Mouse (Mus musculus) limb, embryonic 12.5 days (tissue): ENCODE measurements around the gene Olfr1424. TPM values are rescaled to one million over a fixed set of nuclear protein-coding genes. Genes with fewer than 3 reads are reported as not detected.
"Not testable (repeated sequence)": the region's sequence is repeated elsewhere in the genome, so short reads cannot be mapped to it uniquely, and the experiment has no call there.

Experiments used
- ATAC-seq: fragments of 200-750 bp; cut with Nextera tagmentation; 2 replicates; pipeline ENCODE4 v1.8.0; 2017; ENCODE audit warnings: low read depth, moderate TSS enrichment; ENCODE audit not compliant: insufficient number of reproducible peaks, insufficient read depth, low FRiP score, low TSS enrichment
- H3K27ac ChIP-seq: fragments of 300-500 bp; sonication (generic); 2 replicates; pipeline ENCODE4 v1.5.1; 2016; ENCODE audit warnings: mild to moderate bottlenecking, moderate library complexity
- H3K27me3 ChIP-seq: fragments of 300-500 bp; sonication (generic); 2 replicates; pipeline ENCODE4 v1.6.1; 2016; ENCODE audit warnings: mild to moderate bottlenecking, moderate library complexity
- H3K36me3 ChIP-seq: fragments of 300-500 bp; sonication (generic); 2 replicates; pipeline ENCODE4 v1.6.1; 2016; ENCODE audit warnings: mild to moderate bottlenecking, moderate library complexity
- H3K4me1 ChIP-seq: fragments of 300-500 bp; sonication (generic); replicated peaks from 2 replicates; pipeline ENCODE4 v1.6.1; 2016
- H3K4me2 ChIP-seq: fragments of 300-500 bp; sonication (generic); 2 replicates; pipeline ENCODE4 v1.6.1; 2016; ENCODE audit warnings: mild to moderate bottlenecking, moderate library complexity
- H3K4me3 ChIP-seq: fragments of 300-500 bp; sonication (generic); replicated peaks from 2 replicates; pipeline ENCODE4 v1.5.1; 2016; ENCODE audit warnings: mild to moderate bottlenecking
- H3K9ac ChIP-seq: fragments of 300-500 bp; sonication (generic); replicated peaks from 2 replicates; pipeline ENCODE4 v1.6.1; 2016; ENCODE audit warnings: mild to moderate bottlenecking, moderate library complexity
- H3K9me3 ChIP-seq: fragments of 300-500 bp; sonication (generic); 2 replicates; pipeline ENCODE4 v1.6.1; 2016; ENCODE audit warnings: mild to moderate bottlenecking, moderate library complexity
- WGBS: fragments of 180-500 bp; shearing (Covaris S2); methylation state at CpG from one replicate; pipeline ENCODE4 v1.1.7; 2016; 5-methylcytosine and 5-hydroxymethylcytosine counted together
- polyA plus RNA-seq: library from polyadenylated mRNA; unstranded; fragments of >200 nt; fragmentation: Nextera tagmentation; extraction: Ambion mirVana; gene quantifications from 2 replicates; pipeline ENCODE4 v1.2.1, GENCODE M21; 2016

Gene Olfr1424
- polyA plus RNA-seq: not detected in 2 replicates

- 73% methylated on average over 1 of the region's 1 CpGs for WGBS
These were observed at the start of gene Olfr1424 for GRCm38 (mm10) chr19:12062582-12062981. Gene Olfr1424 (minus strand): TSS chr19:12062682.

DNA sequence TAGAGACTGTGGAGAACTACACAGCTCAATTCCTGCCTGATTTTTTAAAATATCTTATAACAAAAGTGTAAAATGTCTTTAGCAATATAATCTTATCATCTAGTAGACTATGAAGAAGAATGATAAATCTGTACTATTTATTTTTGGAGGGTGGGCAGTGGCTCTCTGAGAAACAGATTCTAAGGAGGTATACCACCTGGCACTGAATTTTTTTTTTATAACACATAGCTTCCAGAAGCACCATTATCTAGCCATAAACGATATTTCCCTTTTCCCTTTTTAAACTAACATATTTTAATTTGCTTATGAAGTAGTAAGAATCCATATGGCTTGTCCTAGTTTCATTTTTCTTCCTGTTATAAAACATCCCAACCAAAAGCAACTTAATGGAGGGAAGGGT, 42.1 kb upstream of the Olfr1424 start:
- no peak overlapping the region for H3K9ac ChIP-seq
- H3K4me3 ChIP-seq: no peak overlapping the region
- H3K27me3 ChIP-seq: no peaks in the 10 kb centered on the region
- no peak overlapping the region for H3K27ac ChIP-seq
- WGBS: 48% methylated on average over 1 of the region's 1 CpGs
- no peak for ATAC-seq
- no peaks in the 10 kb centered on the region for H3K9me3 ChIP-seq
- H3K4me2 ChIP-seq: no peak overlapping the region
- H3K4me1 ChIP-seq: no peaks in the 10 kb centered on the region
- H3K36me3 ChIP-seq: no peaks in the 10 kb centered on the region

More at GRCm38 (mm10) chr19:12062582-12062981, at the start of gene Olfr1424:
- not testable (repeated sequence) for H3K36me3 ChIP-seq, H3K27me3 ChIP-seq, H3K9ac ChIP-seq, H3K4me2 ChIP-seq, H3K4me3 ChIP-seq, H3K27ac ChIP-seq, H3K9me3 ChIP-seq, ATAC-seq, H3K4me1 ChIP-seq

GRCm38 (mm10) chr19:12103234-12103633, 40.8 kb upstream of the Olfr1424 start, which contains the start of gene Olfr1427:
Gene Olfr1427 (minus strand): TSS chr19:12103334.
- Histone ChIP-seq H3K27ac (no peak within 1 kb of the TSS), H3K9me3 (no peaks in the 10 kb centered on the region), H3K36me3 (no peaks in the 10 kb centered on the region), H3K4me2 (no peak within 1 kb of the TSS), H3K4me1 (no peaks in the 10 kb centered on the region), H3K4me3 (no peak within 1 kb of the TSS), H3K9ac (no peak within 1 kb of the TSS), H3K27me3 (no peaks in the 10 kb centered on the region)
- ATAC-seq: no peak
- WGBS: 92% methylated on average over 2 of the region's 2 CpGs

DNA sequence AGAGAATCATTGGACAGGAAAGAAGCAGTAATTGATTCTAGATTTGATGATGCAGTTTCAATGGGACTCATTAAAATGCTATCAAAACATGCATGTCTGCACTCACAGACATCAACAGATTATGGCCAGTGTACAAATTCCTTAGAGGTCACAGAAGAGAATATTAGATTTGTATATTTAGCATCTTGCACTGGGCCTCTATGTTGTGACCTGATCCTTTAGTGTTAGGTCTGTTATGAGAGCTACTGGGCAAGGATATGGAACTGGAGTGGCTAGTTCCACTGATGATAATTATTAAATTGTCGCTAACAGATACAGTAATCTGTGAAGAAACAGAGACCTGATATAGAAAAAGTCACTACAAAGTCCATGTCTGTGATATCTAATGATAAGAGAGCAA, 29.4 kb upstream of the Olfr1424 start, which contains the start of gene Olfr1426:
TSS of gene Olfr1426 (minus strand) at position 101 of the 400 bp plus-strand sequence.
- Histone ChIP-seq H3K9ac (no peak within 1 kb of the TSS), H3K4me1 (no peaks in the 10 kb centered on the region), H3K27ac (no peak within 1 kb of the TSS), H3K9me3 (no peaks in the 10 kb centered on the region), H3K36me3 (no peaks in the 10 kb centered on the region), H3K4me2 (no peak within 1 kb of the TSS), H3K27me3 (no peaks in the 10 kb centered on the region), H3K4me3 (no peak within 1 kb of the TSS)
- 86% methylated on average over 1 of the region's 1 CpGs for WGBS
- ATAC-seq: no peak

DNA sequence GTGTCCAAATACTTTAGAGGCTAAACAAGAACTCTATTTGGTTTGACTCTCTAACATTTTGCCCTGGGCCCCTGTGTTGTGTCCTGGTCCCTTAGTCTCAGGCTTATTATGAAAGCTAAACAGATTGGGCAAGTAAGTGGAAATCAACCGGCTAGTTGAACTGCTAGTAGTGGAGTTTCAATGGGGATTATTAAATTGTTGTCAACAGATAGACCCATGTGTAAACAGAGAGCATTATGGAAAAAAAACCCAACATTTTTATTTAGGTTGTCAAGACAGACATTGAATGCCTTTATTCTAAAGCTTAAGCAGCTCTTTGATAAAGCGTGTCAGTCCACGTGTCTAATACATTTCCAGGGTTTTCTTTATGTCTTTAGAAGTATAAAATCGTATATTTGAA, 15.1 kb upstream of the Olfr1424 start, which contains the start of gene Olfr1425:
TSS of gene Olfr1425 (minus strand) at position 101 of the 400 bp plus-strand sequence.
- not testable (repeated sequence) for H3K9ac ChIP-seq, H3K4me1 ChIP-seq, H3K27ac ChIP-seq, ATAC-seq, H3K27me3 ChIP-seq, H3K4me3 ChIP-seq, H3K9me3 ChIP-seq, H3K4me2 ChIP-seq, H3K36me3 ChIP-seq
- WGBS: 87% methylated on average over 4 of the region's 4 CpGs

DNA sequence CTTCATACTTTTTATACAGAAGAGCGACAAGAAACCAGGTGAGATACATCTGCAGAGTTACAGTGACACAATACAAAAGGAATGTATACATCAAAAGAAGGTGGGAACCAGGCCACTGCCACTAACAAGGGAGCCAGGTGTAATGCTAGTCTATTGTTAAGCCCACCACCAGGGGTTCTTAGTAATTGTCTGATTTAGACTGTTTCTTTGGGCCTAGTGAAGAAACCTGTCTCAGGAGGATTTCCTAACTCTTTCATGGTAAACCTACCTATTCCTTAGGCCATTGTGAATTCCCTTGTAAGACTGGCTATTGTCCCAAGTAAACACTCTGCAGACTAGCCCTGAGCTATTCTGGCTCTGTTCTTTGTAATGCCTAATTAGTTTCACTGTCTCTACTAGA, 7.1 kb upstream of the Olfr1424 start:
- H3K27ac ChIP-seq, H3K36me3 ChIP-seq, H3K4me1 ChIP-seq, H3K9me3 ChIP-seq, ATAC-seq, H3K4me2 ChIP-seq, H3K9ac ChIP-seq, H3K27me3 ChIP-seq, H3K4me3 ChIP-seq: not testable (repeated sequence)
- WGBS: 88% methylated on average over 1 of the region's 1 CpGs

DNA sequence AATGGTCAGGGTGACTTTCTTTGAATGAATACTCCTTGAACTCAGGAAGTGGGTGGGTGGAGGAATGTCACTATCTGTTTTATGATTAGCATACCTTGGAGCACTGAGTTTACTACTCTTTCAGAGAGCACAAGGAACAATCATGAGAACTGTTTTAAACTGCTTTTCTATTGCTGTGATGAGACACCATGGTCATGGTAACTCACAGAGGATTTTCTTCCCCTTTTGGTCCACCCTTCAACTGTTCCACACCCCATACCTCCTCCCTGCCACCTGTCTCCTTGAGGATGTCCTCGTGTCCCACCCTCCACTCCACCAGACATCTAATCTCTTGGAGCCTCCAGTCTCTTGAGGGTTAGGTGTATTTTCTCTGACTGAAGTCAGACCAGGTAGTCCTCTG, 5.3 kb upstream of the Olfr1424 start:
- H3K36me3 ChIP-seq, H3K9me3 ChIP-seq, H3K4me2 ChIP-seq, ATAC-seq, H3K27ac ChIP-seq, H3K9ac ChIP-seq, H3K4me1 ChIP-seq, H3K4me3 ChIP-seq, H3K27me3 ChIP-seq: not testable (repeated sequence)
- 70% methylated on average over 1 of the region's 1 CpGs for WGBS

DNA sequence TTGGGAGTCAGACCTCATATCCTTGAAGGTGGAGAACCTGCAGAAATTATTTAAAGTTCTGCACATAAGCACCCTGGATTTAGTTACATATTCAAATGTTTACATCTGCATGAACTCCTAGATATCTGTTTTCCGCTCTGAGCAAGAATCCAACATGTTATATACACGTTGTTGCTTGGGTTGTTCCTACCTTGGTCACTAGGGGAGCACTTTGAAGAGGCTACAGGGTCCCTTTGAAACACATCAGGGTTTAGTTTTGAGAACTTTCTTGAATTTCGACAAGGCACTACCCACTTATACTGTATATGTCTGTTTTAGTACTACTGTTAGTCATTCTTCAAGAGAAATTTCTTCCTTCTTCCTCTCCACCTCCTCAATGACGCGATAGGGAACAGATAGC, 19.3 kb downstream of the Olfr1424 start:
- no peaks in the 10 kb centered on the region for H3K36me3 ChIP-seq
- no peak overlapping the region for H3K9ac ChIP-seq
- H3K27me3 ChIP-seq: no peaks in the 10 kb centered on the region
- H3K27ac ChIP-seq: no peak overlapping the region
- WGBS: 91% methylated on average over 5 of the region's 5 CpGs
- no peaks in the 10 kb centered on the region for H3K9me3 ChIP-seq
- H3K4me3 ChIP-seq: no peak overlapping the region
- no peak overlapping the region for H3K4me2 ChIP-seq
- ATAC-seq: no peak
- no peaks in the 10 kb centered on the region for H3K4me1 ChIP-seq

- H3K27me3 ChIP-seq: no peaks in the 10 kb centered on the region
- H3K4me1 ChIP-seq: no peaks in the 10 kb centered on the region
- no peak within 1 kb of the TSS for H3K4me2 ChIP-seq
- no peak within 1 kb of the TSS for H3K4me3 ChIP-seq
- H3K9ac ChIP-seq: no peak within 1 kb of the TSS
- no peaks in the 10 kb centered on the region for H3K36me3 ChIP-seq
- WGBS: 51% methylated on average over 2 of the region's 2 CpGs
- ATAC-seq: no peak
- no peaks in the 10 kb centered on the region for H3K9me3 ChIP-seq
- no peak within 1 kb of the TSS for H3K27ac ChIP-seq
These were observed 21.3 kb downstream of the Olfr1424 start, which contains the start of gene Olfr1423 for GRCm38 (mm10) chr19:12041217-12041616. Gene Olfr1423 (minus strand): TSS chr19:12041317.

DNA sequence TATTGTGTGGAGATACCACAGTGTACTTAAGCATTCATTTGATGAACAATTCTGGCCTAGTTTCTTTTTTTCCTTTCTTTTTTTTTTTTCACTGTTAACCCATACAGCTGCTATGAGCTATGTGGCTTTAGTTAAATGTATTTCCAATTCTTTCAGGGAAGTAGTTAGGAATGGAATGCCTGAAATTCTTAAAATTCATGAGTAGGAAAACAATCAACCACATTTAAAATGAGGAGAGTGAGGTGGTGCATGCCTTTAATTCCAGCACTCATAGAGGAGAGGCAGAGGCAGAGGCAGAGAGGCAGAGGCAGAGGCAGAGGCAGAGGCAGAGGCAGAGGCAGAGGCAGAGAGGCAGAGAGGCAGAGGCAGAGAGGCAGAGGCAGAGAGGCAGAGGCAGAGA, 24.8 kb downstream of the Olfr1424 start:
- no peaks in the 10 kb centered on the region for H3K9me3 ChIP-seq
- H3K9ac ChIP-seq: no peak overlapping the region
- H3K27me3 ChIP-seq: no peaks in the 10 kb centered on the region
- no peak overlapping the region for H3K4me3 ChIP-seq
- H3K36me3 ChIP-seq: no peaks in the 10 kb centered on the region
- H3K4me1 ChIP-seq: no peaks in the 10 kb centered on the region
- no peak overlapping the region for H3K4me2 ChIP-seq
- no peak overlapping the region for H3K27ac ChIP-seq
- ATAC-seq: no peak

GRCm38 (mm10) chr19:12026606-12027005, 35.9 kb downstream of the Olfr1424 start:
- ATAC-seq: no peak
- no peak overlapping the region for H3K4me2 ChIP-seq
- H3K27ac ChIP-seq: no peak overlapping the region
- no peak overlapping the region for H3K4me3 ChIP-seq
- no peaks in the 10 kb centered on the region for H3K9me3 ChIP-seq
- no peaks in the 10 kb centered on the region for H3K27me3 ChIP-seq
- 72% methylated on average over 2 of the region's 2 CpGs for whole genome bisulfite sequencing
- no peaks in the 10 kb centered on the region for H3K36me3 ChIP-seq
- H3K4me1 ChIP-seq: no peaks in the 10 kb centered on the region
- no peak overlapping the region for H3K9ac ChIP-seq

- ATAC-seq: no peak
- 88% methylated on average over 3 of the region's 3 CpGs for WGBS
- Histone ChIP-seq H3K9me3 (no peaks in the 10 kb centered on the region), H3K4me3 (no peak overlapping the region), H3K4me2 (no peak overlapping the region), H3K36me3 (no peaks in the 10 kb centered on the region), H3K4me1 (no peaks in the 10 kb centered on the region), H3K9ac (no peak overlapping the region), H3K27ac (no peak overlapping the region), H3K27me3 (no peaks in the 10 kb centered on the region)
These were observed 37.1 kb downstream of the Olfr1424 start for GRCm38 (mm10) chr19:12025333-12025732.
